Mouse (Mus musculus) frontal cortex, adult (tissue): ENCODE measurements around the gene Rhbdf1.
A peak's percentile ranks its signal among the peaks of the same experiment; 100 is the strongest.

Experiments
- ATAC-seq: cut with Nextera tagmentation; 2 replicates; pipeline ENCODE4 v1.9.2; 2017; ENCODE audit warnings: mild to moderate bottlenecking, moderate library complexity, mixed read lengths; ENCODE audit not compliant: low TSS enrichment

Rhbdf1 gene

DNA sequence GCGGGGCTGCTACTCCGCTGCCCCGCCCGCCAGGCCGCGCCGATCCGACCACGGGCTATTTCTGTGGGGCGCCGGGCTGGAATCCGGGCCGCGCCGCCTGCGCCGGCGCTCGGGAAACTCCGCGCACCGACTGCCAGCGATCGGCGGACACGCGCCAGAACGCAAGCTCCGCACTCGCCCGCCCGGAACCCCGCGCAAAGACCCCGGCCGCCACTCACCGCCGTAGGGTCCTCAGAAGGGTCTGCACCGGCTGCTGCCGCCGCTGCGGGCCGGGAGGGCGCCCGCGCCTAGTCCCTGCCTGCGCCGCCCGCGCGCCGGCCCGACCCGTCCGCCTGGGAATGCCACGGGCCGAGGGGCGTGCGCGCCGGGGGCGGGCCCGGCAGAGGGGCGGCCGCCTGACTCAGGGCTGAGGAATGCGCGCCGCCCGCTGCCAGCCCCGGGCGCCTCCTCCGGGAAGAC is at the start of gene Rhbdf1:
Gene Rhbdf1, minus strand, starts transcription at position 350 of the 459 bp plus-strand sequence.
- ATAC-seq, result no peak

DNA sequence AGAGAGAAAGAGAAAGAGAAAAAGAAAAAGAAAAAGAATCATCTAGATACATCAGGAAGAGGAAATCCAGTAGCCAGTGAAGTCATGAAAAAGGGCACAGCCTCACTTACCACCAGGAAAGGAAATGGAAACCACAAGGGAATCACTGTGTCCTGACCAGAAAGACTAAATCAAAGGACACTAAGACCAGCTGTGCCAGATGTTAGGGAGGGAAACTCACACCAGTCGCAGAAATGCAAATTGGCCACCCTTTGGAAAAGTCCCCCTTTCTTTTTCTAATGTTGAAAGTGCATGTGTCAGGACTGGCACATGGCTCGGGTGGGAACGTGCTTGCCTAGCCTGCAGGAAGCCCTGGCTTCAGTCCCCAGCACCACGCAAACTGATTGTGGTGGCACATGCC is 49.1 kb upstream of the Rhbdf1 start:
- ATAC-seq, result no peak

DNA sequence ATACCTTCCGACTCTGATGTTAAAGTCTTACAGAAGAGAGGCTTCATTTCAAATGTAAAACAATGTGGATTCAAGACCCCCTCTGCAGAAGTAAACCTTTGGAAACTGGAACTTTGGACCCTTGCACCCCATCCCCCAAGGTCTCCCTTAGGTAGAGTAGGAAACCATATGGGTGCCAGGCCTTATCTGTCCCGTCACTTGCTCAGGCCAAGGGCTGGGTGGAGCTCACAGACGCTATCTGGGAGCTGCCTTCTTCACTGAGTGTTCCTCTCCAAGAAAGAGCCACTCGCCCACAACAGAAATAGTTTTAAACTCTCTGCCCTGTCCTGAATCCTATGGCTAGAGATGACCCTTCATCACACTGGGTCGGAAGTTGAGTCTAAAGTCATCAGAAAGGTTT is 46.9 kb upstream of the Rhbdf1 start:
- no peak for ATAC-seq

DNA sequence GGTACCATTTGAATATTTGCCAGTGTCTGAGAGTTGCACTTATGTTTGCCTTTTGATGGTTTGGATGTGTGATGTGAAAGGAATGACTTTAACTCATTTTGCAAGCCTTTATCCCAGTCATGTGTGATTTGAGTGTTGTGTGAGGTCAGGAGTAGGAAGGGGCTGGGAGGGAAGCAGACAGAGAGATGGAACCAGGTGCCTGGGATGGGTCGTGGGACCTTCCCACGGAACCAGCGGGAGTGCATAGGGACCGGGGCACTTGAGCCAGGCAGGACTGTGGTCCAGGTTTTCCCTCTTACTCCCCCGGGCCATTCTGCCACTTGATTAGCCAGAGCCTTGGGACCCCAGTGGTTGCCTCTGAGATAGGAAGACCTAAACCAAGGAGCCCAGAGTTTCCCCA is 45.9 kb upstream of the Rhbdf1 start:
- no peak; the same call in 1 of the 2 replicates for ATAC-seq

DNA sequence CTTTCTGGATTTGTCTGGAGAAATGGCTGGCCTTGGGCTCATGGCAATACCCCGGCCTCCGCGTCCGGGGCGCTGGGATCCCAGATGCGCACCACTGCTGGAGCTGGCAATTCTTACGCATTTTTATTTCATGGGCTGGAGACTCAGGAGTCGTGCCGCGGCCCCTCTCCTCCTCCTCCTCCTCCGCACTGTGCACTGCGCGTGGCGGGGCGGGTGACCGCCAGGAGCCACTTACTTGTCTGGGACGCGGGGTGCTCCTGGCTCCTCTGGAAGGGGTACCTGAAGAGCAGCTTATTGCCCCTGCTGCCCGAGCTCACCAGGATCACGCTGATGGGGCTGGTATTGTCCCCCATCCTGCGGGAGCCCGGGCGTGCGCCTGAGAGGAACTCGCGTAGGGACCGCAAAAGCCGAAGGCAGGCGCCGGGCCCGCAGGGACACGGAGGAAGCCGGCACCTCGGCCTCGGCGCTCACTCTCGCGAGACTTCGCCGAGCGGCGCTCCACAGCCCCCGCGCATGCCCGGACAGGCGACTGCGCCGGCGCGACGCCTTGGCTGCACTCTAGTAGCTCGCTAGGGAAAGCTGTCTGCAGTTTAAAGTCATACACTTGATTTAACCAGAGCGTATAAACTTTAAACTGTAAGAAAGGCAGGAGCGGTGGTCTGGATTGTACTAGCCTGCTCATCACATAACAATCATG is 45.2 kb upstream of the Rhbdf1 start, which contains the start of gene Nprl3:
Gene Nprl3, minus strand, starts transcription at position 520 of the 697 bp plus-strand sequence.
- peak; percentile 99 for ATAC-seq

DNA sequence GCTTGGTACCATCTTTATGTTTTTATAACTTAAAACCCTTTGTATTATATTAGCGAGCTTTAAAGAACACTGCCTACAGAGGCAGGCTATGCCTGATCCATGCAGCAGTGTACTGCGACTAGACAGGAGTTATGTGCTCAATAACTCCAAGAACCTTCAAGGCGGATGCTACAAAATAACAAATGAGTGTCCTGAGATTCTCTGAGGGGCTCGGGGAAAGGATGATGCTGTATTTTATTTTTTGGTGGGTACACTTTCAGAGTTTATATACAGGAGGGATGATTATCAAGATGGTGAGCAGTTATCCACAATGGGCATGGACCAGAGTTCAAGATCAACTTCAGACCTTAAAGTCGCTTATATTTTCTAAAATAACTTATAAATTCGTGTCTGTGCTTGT is 44.7 kb upstream of the Rhbdf1 start:
- ATAC-seq, result no peak

DNA sequence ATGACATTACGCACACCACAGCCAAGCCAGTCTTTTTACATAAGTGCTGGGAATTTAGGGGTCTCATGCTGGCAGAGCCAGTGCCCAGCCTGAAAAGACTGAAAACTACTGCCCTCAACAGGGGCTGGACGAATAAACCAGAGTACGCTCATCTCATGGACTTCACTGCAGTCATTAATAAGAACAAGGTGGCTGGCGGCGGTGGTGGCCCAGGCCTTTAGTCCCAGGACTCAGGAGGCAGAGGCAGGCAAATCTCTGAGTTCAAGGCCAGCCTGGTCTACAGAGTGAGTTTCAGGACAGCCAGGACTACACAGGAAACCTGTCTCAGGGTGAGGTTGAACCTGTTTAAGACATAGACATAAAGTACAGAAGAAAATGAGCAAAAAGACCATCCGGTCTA is 44.1 kb upstream of the Rhbdf1 start:
- no peak for ATAC-seq

DNA sequence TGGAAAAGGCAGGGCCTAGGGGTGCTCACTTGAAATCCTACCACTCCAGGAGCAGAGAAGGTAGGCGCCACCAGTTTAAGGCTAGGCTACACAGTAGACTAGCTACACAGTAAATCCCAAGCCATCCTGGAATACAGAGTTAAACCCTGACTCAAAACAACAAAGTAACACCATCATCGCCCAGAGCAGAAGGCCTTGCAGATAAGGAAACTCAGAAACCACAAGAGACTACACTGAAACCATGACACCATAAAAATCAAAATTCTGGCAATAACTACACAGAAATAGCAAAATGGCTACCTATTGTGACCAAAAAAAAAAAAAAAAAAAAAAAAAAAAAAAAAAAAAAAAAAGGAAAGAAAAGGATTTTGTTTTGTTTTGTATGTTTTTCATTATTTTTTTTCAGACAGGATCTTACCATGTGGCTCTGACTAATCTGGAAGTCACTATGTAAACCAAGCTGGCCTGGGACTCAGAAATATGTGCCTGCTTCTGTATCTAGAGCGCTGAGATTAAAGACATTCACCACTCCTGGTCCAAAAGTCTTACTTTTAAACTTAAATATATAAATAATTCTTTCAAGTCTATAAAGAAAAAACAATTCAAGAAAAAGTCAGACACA is 43.1 kb upstream of the Rhbdf1 start:
- no peak for ATAC-seq

DNA sequence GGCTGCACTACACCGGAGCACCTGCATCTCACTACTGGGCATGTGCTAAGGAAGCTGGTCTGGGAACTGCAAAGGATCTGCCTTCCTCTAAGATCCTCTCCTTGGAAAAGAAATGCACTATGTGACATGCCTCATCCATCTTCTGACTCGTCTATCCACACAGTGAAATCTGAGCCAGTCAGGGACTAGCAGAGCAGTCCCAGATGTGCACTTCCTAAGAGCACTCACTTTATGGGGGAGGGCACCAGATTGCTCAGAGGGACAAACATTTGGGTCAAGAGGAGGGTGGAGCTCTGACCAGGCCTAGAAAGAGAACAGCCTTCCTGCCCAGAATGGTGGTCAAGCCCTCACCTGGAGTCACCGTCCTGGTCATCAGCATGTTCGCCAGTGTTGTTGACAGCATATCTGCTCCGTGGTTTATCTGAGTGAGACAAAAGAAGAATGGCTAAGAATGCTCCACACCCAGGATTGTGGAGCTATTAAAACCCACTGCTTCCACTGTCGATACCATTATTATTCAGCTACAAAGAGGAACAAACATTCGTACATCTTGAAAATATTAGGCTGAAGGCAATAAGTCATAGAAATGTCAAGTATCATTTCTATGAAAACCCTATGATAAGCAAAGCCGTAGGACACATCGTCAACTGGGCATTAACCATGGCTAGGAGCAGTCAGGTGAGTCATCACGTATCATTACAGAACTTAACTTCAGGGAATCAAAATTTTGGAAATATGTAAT is 40.7 kb upstream of the Rhbdf1 start:
- no peak for ATAC-seq

DNA sequence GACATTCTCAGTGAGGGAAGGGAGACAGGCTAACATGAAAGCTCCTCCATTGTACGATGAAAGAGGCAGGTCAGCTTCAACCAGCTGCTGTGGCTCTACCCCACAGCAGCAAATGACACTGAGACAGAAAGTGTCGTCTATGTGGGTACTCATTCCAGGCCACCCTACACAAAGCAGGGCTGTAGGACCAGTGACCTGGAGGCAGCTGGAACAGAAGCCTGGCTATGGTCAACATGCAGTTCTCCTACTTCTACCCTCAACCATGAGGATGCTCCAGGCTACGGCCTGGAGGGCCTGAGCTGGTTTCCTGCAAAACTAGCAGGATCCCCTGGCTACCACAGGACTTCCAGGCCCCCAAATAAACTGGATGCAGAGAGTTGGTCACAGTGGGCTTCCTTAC is 34.5 kb upstream of the Rhbdf1 start:
- no peak for ATAC-seq

DNA sequence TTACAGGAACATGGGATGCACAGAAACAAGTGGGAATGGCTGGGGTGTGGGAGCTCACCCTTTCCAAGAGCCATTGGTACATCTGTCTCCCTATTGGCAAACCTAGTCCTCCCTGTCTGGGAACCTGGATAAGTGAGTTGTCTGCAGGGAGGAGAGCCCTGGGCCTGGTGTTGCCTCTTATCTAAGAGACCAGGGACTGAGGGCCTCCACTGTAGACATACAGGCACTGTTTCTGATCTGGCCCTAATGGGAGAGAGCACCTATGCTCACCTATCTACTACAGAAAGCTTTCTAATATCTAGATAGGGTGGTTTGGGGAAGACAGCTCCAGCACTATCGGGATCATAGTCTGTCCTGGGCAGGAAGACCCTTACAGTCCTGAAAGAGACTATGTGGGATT is 34.0 kb upstream of the Rhbdf1 start:
- ATAC-seq, result no peak

DNA sequence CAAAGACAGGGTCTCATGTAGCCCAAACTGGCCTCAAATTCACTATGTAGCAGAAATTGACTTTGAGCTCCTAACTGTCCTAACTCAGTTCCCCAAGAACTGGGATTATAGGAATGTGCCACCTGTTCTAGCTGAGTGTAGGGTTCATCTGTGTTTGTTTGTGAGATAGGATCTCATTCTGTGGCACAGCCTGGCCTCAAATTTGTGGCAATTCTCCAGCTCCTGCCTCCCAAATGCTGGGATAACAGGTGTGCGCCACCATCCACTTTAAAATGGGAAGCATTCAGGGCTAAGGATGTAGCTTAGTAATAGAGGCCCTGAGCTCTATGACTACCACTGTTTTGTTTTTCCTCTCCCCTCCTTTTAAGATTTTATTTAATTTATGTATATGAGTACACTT is 31.0 kb upstream of the Rhbdf1 start:
- no peak for ATAC-seq

DNA sequence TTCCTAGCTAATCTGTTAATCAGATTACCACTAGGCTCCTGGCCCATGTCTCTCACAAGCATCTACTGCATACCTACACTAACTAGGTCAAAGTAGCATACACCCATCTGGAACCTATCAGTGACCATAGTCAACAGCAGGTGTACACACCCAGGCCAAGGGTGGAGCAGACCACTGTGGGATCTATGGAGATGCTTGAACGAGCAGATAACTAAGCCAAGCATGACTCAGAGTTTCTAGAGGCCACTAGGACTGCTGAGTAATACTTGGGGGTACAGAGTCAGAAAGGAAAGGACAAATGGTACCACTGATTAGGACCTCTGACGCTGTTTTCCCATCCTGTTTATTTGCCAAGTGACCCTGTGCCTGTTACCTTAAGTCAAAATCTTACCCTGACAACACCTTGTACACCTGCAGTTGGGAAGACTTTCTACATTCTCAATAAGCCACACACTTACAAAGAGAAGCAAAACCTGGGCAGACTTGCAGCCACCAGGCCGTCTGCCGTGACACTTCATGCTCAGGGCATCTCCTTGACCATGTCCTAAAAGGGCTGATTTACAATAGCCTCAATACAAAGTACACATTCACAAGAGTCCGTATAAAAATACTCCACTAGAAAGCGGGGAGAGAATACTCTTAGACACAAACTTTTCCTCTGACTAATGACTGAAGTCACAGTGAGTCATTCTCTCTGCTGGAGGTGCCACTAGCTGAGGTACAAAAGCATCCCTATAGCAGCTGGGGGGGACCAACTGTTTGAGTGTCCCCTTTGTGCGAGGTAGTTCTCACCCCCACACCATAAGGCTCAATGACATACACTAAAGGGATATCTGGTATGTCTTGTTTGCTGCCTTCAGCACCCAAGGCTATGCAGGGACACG is 29.0 kb upstream of the Rhbdf1 start:
- peak; percentile 70 for ATAC-seq

DNA sequence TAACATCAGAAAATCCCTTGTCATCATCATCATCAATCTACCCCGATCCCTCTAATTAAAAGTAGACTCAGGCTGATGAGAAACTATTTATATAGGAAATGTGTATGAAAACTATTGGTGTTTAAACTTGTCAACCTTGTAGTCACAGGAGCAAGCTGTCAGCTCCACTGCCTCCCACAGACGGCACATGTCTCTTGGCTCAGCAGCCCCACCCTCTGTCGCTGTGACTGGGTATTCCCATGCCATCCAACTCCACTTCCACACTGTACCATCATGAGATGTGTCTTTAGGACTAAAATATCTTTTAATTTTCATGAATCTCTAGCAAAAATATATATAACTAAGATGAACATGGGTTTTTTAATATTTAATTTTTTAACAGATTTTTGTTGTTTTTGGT is 26.2 kb upstream of the Rhbdf1 start:
- ATAC-seq, result no peak

DNA sequence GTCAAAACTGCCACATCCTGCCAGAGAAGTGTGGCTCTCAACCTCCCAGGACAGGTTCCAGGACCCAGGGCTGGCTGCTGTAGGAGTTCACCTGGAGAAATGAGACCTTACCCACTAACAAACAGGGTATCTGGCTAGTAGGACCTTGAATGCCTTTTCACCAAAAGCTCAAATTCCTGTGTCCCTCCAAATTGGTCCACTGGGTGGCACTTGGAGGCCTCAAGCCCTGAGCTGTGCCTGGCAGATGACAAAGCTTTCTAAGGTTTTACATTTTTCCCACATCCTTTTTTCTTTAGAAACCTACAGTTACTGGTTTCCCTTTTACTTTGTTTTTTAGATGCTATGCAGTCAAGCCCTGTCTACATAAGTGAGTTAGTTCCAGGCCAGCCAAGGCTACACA is 25.0 kb upstream of the Rhbdf1 start:
- ATAC-seq, result no peak

DNA sequence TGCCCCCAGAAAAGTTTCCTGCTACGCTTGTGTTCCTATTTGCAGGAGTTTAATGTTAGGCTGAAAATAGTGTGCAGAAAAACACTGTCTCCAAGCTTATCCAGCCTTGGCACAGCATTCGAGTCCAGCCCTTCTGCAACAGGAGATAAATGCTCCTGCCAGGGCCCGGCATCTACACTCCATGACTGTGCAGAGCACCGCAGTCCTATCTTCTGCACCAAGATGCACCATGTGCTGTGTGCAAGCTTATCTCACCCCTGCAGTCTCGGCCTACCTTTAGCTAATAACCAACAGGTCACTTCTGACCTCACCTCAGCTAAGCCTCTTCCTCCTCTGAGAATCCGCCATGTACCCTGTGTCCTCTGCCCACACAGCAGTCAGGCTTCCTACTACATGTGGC is 23.5 kb upstream of the Rhbdf1 start:
- ATAC-seq, result no peak

DNA sequence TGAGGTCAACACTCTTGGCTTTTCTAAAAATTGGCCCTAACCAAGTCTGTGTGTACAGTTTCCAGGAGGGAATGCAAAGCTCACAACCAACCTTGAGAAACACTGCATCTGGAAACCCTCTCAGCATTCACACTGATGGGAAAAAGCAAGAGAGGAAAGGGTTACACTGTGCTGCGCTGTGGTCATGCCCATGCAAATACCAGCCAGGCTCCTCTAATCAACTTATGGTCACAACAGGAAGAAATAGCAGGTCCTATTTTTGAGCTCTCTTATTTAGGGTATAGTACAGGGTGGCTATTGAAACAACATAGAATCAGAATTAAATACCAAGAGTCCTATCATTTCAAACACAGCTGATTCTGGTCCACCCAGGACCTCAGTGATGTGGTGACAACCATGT is 22.5 kb upstream of the Rhbdf1 start:
- no peak for ATAC-seq

DNA sequence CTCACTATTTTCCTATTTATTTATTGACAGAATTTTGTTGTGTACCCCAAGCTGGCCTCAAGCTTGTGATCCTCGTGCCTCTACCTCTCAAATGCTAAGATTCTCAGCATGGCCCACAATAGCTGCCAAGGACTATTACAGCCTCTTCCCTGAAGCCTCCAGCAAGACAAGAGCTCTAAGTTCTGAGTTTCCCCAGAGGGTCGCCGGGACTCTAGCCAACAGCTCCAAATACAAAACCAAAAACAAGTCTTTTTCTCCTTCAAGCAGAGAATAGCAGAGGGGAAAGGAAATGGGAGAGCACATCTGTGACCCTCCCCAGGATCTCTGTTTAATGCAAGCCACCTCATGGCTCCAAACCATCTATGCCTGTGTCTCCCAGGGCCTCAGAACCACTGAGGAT is 22.0 kb upstream of the Rhbdf1 start:
- no peak for ATAC-seq

DNA sequence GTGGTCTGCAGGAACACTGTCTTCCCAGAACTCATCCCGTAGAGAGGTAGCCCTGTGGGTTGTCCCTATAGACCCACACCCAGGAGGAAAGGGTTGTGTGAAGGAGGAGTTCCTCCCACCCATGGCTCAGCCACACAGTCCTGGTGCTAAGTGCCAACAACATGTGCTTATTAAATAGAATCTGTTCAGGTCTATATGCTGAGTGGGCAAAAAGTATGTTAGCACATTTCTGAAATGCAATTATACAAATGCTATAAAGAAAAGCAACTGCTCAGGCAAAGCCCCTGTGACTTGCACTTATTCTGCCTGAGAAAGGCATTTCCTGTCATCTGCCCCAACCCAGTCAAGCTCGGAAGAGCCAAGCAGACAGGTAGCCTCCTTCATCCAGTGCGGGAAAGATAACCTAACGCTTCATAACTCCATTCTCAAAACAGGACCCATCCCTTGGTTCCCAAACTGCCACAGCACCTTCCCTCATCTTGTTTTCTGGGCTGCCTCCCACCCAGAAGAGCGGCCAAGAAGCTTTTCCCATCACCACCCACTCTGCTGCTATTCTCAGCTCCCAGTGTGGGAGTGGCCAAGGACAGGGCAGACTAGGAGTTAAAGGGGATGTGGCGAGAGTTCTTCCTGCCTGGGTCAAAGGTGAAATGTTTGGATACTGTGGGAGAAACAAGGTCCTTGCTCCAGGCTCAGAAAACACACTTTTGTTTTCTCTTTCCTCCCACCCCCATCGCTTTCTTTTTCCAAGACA is 21.3 kb upstream of the Rhbdf1 start:
- ATAC-seq, result peak; percentile 72

DNA sequence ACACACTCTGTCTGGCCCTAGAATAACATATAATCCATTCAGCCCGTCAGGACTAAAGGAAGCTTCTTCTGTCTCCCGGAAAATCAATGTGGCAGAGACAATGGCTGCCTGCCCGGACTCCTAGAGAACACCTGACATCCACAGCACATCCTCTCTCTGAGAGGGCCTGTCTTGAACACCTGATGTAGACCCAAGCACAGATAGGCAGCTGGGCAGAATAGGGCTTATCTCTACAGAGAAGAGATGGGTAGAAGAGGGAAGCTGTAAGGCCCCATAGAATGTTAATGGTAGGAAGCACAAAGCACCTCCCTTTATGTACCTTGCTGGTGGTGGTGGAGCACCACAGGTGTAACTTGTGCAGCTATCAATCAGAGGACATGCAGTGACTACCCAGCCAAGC is 20.1 kb upstream of the Rhbdf1 start:
- no peak for ATAC-seq

DNA sequence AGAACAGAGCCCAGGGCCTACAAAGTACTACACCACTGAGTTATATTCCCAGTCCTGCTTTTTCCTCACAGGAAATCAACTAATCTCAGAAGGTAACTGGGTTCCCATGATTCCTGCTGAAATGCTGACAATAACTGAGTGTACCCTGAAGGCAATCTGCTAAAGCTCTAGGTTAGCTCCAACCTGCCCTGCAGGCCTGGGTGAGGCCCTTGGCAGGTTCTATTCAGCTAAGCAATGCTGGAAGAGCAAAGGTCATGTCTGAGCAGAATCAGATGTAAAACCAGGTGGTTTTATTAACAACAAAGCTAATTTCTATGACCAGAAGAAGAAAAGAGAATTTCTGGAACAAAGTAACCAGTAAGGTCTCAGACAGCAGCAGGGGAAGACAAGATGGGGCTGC is 19.3 kb upstream of the Rhbdf1 start:
- no peak for ATAC-seq
